Mouse (Mus musculus): ENCODE results near the gene Tnfsf14. TPM values are rescaled to one million over a fixed set of nuclear protein-coding genes. Genes with fewer than 3 reads are reported as not detected.

The Tnfsf14 gene
- polyA plus RNA-seq, 1 experiment from 2014 or later, result 0.09 TPM

GRCm38 (mm10) chr17:57223313-57223712 lies 29.3 kb upstream of the Tnfsf14 start:
- Histone ChIP-seq H3K9ac (no peak overlapping the region), H3K36me3 (no peaks in the 10 kb centered on the region), H3K27me3 (0 out of 2 replicates have a peak, but pooled peaks cover 5% of the 10 kb centered on the region), H3K9me3 (no peaks in the 10 kb centered on the region), H3K4me1 (no peaks in the 10 kb centered on the region; the same call in 1 of the 2 replicates), H3K4me3 (no peak overlapping the region), H3K27ac (no peak overlapping the region), H3K4me2 (replicated peaks) (no peak overlapping the region)
- no peak for ATAC-seq (ENCODE audit: insufficient number of reproducible peaks, insufficient read depth, low FRiP score, low TSS enrichment)
- 88% methylated on average over 9 of the region's 9 CpGs for WGBS

- Histone ChIP-seq H3K4me1 (no peaks in the 10 kb centered on the region; the same call in 1 of the 2 replicates), H3K9me3 (no peaks in the 10 kb centered on the region), H3K27ac (no peak overlapping the region), H3K36me3 (no peaks in the 10 kb centered on the region), H3K4me2 (replicated peaks) (no peak overlapping the region), H3K27me3 (0 out of 2 replicates have a peak, but pooled peaks cover 5% of the 10 kb centered on the region), H3K4me3 (no peak overlapping the region), H3K9ac (no peak overlapping the region)
- 84% methylated on average over 4 of the region's 4 CpGs for WGBS
- no peak for ATAC-seq (ENCODE audit: insufficient number of reproducible peaks, insufficient read depth, low FRiP score, low TSS enrichment)
Measured at GRCm38 (mm10) chr17:57221911-57222310, 27.9 kb upstream of the Tnfsf14 start.

- no peak overlapping the region for H3K27ac ChIP-seq
- no peaks in the 10 kb centered on the region; the same call in 1 of the 2 replicates for H3K4me1 ChIP-seq
- no peaks in the 10 kb centered on the region for H3K36me3 ChIP-seq
- 13% methylated on average over 3 of the region's 3 CpGs for WGBS
- H3K27me3 ChIP-seq, result 0 out of 2 replicates have a peak, but pooled peaks cover 5% of the 10 kb centered on the region
- H3K4me2 ChIP-seq (replicated peaks), result no peak overlapping the region
- no peak overlapping the region for H3K9ac ChIP-seq
- ATAC-seq (ENCODE audit: insufficient number of reproducible peaks, insufficient read depth, low FRiP score, low TSS enrichment), result no peak
- H3K4me3 ChIP-seq, result no peak overlapping the region
- H3K9me3 ChIP-seq, result no peaks in the 10 kb centered on the region
Measured at GRCm38 (mm10) chr17:57219884-57220207, 25.9 kb upstream of the Tnfsf14 start.

GRCm38 (mm10) chr17:57219167-57219883 lies 25.3 kb upstream of the Tnfsf14 start:
- H3K27me3 ChIP-seq, result 0 out of 2 replicates have a peak, but pooled peaks cover 5% of the 10 kb centered on the region
- no peak for ATAC-seq (ENCODE audit: insufficient number of reproducible peaks, insufficient read depth, low FRiP score, low TSS enrichment)
- no peak overlapping the region for H3K4me3 ChIP-seq
- no peaks in the 10 kb centered on the region; the same call in 1 of the 2 replicates for H3K4me1 ChIP-seq
- H3K36me3 ChIP-seq, result no peaks in the 10 kb centered on the region
- WGBS, result 16% methylated on average over 11 of the region's 11 CpGs
- no peaks in the 10 kb centered on the region for H3K9me3 ChIP-seq
- H3K4me2 ChIP-seq (replicated peaks), result no peak overlapping the region
- H3K9ac ChIP-seq, result no peak overlapping the region
- no peak overlapping the region for H3K27ac ChIP-seq

- ATAC-seq (ENCODE audit: insufficient number of reproducible peaks, insufficient read depth, low FRiP score, low TSS enrichment), result no peak
- no peak overlapping the region for H3K4me3 ChIP-seq
- no peak overlapping the region for H3K4me2 ChIP-seq (replicated peaks)
- 0 out of 2 replicates have a peak, but pooled peaks cover 8% of the 10 kb centered on the region for H3K27me3 ChIP-seq
- no peaks in the 10 kb centered on the region for H3K36me3 ChIP-seq
- no peaks in the 10 kb centered on the region for H3K9me3 ChIP-seq
- 79% methylated on average over 12 of the region's 12 CpGs for WGBS
- H3K9ac ChIP-seq, result no peak overlapping the region
- H3K4me1 ChIP-seq, result no peaks in the 10 kb centered on the region; the same call in 1 of the 2 replicates
- no peak overlapping the region for H3K27ac ChIP-seq
Measured at GRCm38 (mm10) chr17:57218335-57218900, 24.4 kb upstream of the Tnfsf14 start.

DNA sequence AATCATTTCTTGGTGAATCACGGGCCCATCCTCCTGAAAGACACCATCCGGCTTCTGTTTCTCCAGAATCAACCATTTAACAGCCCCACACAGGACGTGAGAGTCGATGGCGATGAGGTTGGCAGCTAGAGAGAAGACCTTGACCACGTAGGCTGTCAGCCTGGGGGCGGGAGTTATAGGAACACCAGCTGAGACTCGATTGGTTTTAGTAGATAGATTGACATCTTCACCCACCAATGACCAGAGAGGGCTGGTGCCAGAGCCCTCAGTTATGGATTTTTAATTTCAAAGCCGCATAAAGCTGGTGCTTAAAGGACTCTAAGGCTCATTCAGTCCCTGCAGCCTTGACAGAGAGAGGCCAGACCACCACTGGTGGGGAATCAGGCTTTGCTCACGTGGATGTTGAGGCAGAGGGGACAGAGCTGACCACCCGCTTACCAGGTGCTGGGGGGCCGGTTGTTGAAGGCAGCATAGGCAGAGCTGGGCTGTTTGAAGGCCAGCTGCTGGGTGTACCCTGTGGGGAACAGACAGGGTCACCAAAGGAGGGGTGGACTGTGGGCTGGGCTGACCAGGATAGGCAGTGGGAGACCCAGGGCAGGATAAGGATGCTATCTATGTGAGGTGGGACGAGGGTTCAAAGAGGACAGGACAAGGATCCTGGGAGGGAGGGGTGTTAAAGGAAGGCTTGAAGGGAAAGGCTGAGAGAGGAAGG lies 20.9 kb upstream of the Tnfsf14 start:
- no peak overlapping the region; the same call in 1 of the 2 replicates for H3K9ac ChIP-seq
- no peaks in the 10 kb centered on the region; the same call in 1 of the 2 replicates for H3K4me1 ChIP-seq
- H3K27ac ChIP-seq, result no peak overlapping the region
- no peaks in the 10 kb centered on the region for H3K36me3 ChIP-seq
- no peak overlapping the region for H3K4me3 ChIP-seq
- H3K4me2 ChIP-seq (replicated peaks), result no peak overlapping the region
- H3K9me3 ChIP-seq, result no peaks in the 10 kb centered on the region
- no peak for ATAC-seq (ENCODE audit: insufficient number of reproducible peaks, insufficient read depth, low FRiP score, low TSS enrichment)
- 0 out of 2 replicates have a peak, but pooled peaks cover 8% of the 10 kb centered on the region for H3K27me3 ChIP-seq
- WGBS, result 43% methylated on average over 13 of the region's 13 CpGs

DNA sequence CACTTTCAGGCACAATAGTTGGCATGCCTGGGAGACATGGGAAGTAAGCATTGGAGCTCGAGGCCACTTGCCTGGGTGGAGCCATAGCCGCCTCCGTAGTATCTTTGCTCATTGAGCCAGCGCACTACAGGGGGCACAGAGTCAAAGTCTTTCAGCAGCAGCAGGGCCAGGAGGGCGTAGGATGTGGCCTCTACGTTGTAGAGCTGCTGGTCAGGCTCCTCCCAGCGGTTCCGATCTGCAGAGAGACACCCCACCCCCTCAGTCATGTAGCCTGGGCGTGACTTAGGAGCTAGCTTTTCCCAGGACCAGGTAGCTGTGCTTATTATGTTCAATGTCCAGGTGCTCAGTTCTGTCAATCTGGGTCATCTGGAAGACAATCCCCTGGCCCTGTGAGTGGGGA lies 17.5 kb upstream of the Tnfsf14 start:
- no peak overlapping the region for H3K4me2 ChIP-seq (replicated peaks)
- no peak overlapping the region for H3K27ac ChIP-seq
- H3K36me3 ChIP-seq, result no peaks in the 10 kb centered on the region
- ATAC-seq (ENCODE audit: insufficient number of reproducible peaks, insufficient read depth, low FRiP score, low TSS enrichment), result no peak
- WGBS, result 56% methylated on average over 9 of the region's 9 CpGs
- no peak overlapping the region for H3K4me3 ChIP-seq
- H3K27me3 ChIP-seq, result 0 out of 2 replicates have a peak, but pooled peaks cover 3% of the 10 kb centered on the region
- H3K9me3 ChIP-seq, result no peaks in the 10 kb centered on the region
- H3K9ac ChIP-seq, result no peak overlapping the region
- no peaks in the 10 kb centered on the region for H3K4me1 ChIP-seq

DNA sequence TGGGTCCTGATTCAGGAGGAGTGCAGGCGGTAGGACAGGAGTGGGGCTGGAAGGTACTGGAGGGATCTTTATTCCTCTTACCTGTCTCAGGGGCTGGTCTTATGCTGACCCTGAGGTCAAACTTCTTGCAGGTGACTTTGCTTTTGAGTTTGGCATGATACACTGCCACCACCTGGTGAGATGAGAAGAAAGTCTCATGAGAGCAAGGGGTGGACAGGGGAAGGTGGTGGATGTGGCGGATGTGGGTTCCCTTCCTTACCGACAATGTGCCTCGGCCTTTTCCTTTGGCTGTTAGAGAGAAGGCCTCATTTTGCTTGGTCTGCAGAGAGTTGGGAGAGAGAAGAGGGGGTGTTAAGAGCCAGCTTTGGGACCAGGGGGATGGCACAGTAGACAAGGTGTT lies 15.4 kb upstream of the Tnfsf14 start:
- Histone ChIP-seq H3K9me3 (no peaks in the 10 kb centered on the region), H3K36me3 (no peaks in the 10 kb centered on the region), H3K4me1 (no peaks in the 10 kb centered on the region), H3K9ac (no peak overlapping the region), H3K27me3 (0 out of 2 replicates have a peak, but pooled peaks cover 3% of the 10 kb centered on the region), H3K4me2 (replicated peaks) (no peak overlapping the region), H3K4me3 (no peak overlapping the region), H3K27ac (no peak overlapping the region)
- ATAC-seq (ENCODE audit: insufficient number of reproducible peaks, insufficient read depth, low FRiP score, low TSS enrichment), result no peak
- 71% methylated on average over 4 of the region's 4 CpGs for WGBS

DNA sequence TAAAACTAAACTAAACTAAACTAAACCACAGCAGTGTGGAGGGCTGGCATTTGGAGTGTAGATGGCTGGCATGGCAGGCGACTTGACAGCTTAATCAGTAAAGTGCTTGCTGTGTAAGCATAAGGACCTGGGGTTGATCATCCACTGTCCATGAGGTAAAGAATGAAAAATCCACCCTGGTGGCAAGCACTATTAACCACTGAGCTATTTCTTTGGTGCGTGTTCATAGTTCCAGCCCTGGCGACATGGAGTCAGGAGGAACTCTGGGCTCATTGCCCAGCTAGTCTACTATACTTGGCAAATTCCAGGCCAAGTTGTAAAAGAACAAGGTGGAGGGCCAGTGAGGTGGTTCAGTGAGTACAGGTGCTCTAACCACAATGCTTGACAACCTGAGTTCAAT lies 14.0 kb upstream of the Tnfsf14 start:
- H3K36me3 ChIP-seq, result no peaks in the 10 kb centered on the region
- 89% methylated on average over 3 of the region's 3 CpGs for WGBS
- H3K27me3 ChIP-seq, result no peaks in the 10 kb centered on the region
- H3K9ac ChIP-seq, result no peak overlapping the region
- H3K4me3 ChIP-seq, result no peak overlapping the region
- ATAC-seq (ENCODE audit: insufficient number of reproducible peaks, insufficient read depth, low FRiP score, low TSS enrichment), result no peak
- H3K4me2 ChIP-seq (replicated peaks), result no peak overlapping the region
- H3K27ac ChIP-seq, result no peak overlapping the region
- no peaks in the 10 kb centered on the region for H3K4me1 ChIP-seq
- H3K9me3 ChIP-seq, result no peaks in the 10 kb centered on the region

GRCm38 (mm10) chr17:57201841-57202724 lies 8.1 kb upstream of the Tnfsf14 start:
- no peak overlapping the region for H3K4me2 ChIP-seq (replicated peaks)
- no peaks in the 10 kb centered on the region for H3K9me3 ChIP-seq
- no peaks in the 10 kb centered on the region for H3K27me3 ChIP-seq
- no peak overlapping the region for H3K9ac ChIP-seq
- H3K27ac ChIP-seq, result no peak overlapping the region
- no peaks in the 10 kb centered on the region for H3K4me1 ChIP-seq
- 84% methylated on average over 10 of the region's 10 CpGs for WGBS
- ATAC-seq (ENCODE audit: insufficient number of reproducible peaks, insufficient read depth, low FRiP score, low TSS enrichment), result no peak
- no peaks in the 10 kb centered on the region for H3K36me3 ChIP-seq
- no peak overlapping the region for H3K4me3 ChIP-seq

DNA sequence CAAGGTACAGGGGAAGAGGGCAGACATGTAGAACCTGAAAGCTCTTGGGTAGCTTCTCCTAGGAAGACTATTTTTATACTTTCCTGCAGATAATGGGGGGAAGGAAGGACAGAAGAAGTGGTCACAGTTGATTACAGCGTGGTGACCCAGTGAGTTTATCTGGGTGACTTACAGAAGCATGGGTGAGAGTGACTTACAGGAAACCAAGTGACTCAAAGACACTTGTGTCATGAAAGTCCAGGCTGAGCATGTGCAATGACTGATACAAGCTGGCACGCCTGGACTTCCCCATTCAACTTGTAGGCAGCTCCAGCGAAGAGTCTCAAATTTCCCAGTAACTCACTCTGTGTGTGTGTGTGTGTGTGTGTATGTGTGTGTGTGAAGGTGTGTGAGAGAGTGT lies 4.3 kb upstream of the Tnfsf14 start:
- Histone ChIP-seq H3K4me3 (no peak overlapping the region), H3K36me3 (no peaks in the 10 kb centered on the region), H3K27ac (no peak overlapping the region), H3K4me1 (no peaks in the 10 kb centered on the region), H3K4me2 (replicated peaks) (no peak overlapping the region), H3K9ac (no peak overlapping the region), H3K27me3 (no peaks in the 10 kb centered on the region), H3K9me3 (no peaks in the 10 kb centered on the region)
- 75% methylated on average over 3 of the region's 3 CpGs for WGBS
- ATAC-seq (ENCODE audit: insufficient number of reproducible peaks, insufficient read depth, low FRiP score, low TSS enrichment), result no peak

Data from embryonic facial prominence, embryonic 12.5 days (tissue).